Comparison of ENCODE assay signal across 20 mouse cellular contexts in genomic region chr11:97657184-97657945, GRCm38 (mm10). TPM values are rescaled to one million over a fixed set of nuclear protein-coding genes. Genes with fewer than 3 reads are reported as not detected.
DNase-seq lines count a peak whose midpoint lies in the region; ATAC-seq and TF ChIP-seq lines count a peak whose summit lies in the region.
"Had no signal": no experiment of that assay in that cellular context is flagged by ENCODE, and none has a peak within 500 bp of the region (broad histone marks: within the 10 kb centered on the region; RNA-seq: fewer than 3 reads in every experiment).

No protein-coding gene starts in this region.

- no peak overlapping the region for H3K27ac ChIP-seq in limb, embryonic 12.5 days
- H3K27ac ChIP-seq in limb, embryonic 10.5 days, result no peak overlapping the region
- H3K27ac ChIP-seq: embryonic facial prominence, embryonic 13.5 days; heart, embryonic 15.5 days; hindbrain, embryonic 15.5 days; left cerebral cortex, adult 2 months; liver, embryonic 13.5 days; lung, embryonic 15.5 days; midbrain, embryonic 12.5 days had no signal

- no peak for ATAC-seq in limb, embryonic 12.5 days (ENCODE audit: insufficient number of reproducible peaks, insufficient read depth, low FRiP score, low TSS enrichment, low read depth)
- no peak for ATAC-seq in frontal cortex, adult (ENCODE audit: low TSS enrichment)
- ATAC-seq: CD4-positive, CD25-positive, alpha-beta regulatory T cell, adult 4 months had no signal

- no peaks in the 10 kb centered on the region for H3K36me3 ChIP-seq in limb, embryonic 12.5 days
- peaks cover 3% of the 10 kb centered on the region; the same call in 1 of the 2 replicates for H3K36me3 ChIP-seq in limb, embryonic 10.5 days
- no peaks in the 10 kb centered on the region for H3K36me3 ChIP-seq in myocyte (ENCODE audit: control insufficient read depth, insufficient read depth)
- H3K36me3 ChIP-seq: embryonic facial prominence, embryonic 13.5 days; heart, embryonic 15.5 days; hindbrain, embryonic 15.5 days; liver, embryonic 13.5 days; lung, embryonic 15.5 days; midbrain, embryonic 12.5 days had no signal

- no peaks in the 10 kb centered on the region for H3K9me3 ChIP-seq in limb, embryonic 12.5 days
- no peaks in the 10 kb centered on the region for H3K9me3 ChIP-seq in limb, embryonic 10.5 days (replicated peaks)
- H3K9me3 ChIP-seq: embryonic facial prominence, embryonic 13.5 days; heart, embryonic 15.5 days; hindbrain, embryonic 15.5 days; liver, embryonic 13.5 days; lung, embryonic 15.5 days; midbrain, embryonic 12.5 days had no signal

- DNase-seq in heart, adult 11 months, result peak; percentile 86
- no peak for DNase-seq in heart, adult 9 months (ENCODE audit: low spot score in 2 of 2)
- DNase-seq in limb, embryonic 10.5 days (ENCODE audit: low spot score), result no peak
- DNase-seq in R1 (ENCODE audit: low read depth, low spot score), result peak; percentile 71
- DNase-seq: gastrocnemius, postnatal 10 days; kidney, adult 11 months; kidney, postnatal 14 days; liver, embryonic 13.5 days; right cerebral cortex, adult 18-20 months; thymus, postnatal 4 days had no signal

- peaks cover 32% of the 10 kb centered on the region for H3K4me1 ChIP-seq in limb, embryonic 12.5 days (replicated peaks)
- peaks cover 47% of the 10 kb centered on the region for H3K4me1 ChIP-seq in limb, embryonic 10.5 days

- no peak for TF ChIP-seq POLR2A in myocyte (IDR thresholded peaks at IDR 0.05; ENCODE audit: insufficient read length, low read depth)

- no peak overlapping the region for H3ac ChIP-seq in myocyte (ENCODE audit: control insufficient read depth, insufficient read length)

- 26% methylated on average over 6 of the region's 6 CpGs for WGBS in limb, embryonic 12.5 days
- 34% methylated on average over 3 of the region's 6 CpGs for WGBS in limb, embryonic 10.5 days

- H3K27me3 ChIP-seq in limb, embryonic 12.5 days, result peaks cover 15% of the 10 kb centered on the region
- peaks cover 15% of the 10 kb centered on the region for H3K27me3 ChIP-seq in limb, embryonic 10.5 days (ENCODE audit: low read depth, poor library complexity, severe bottlenecking)
- no peaks in the 10 kb centered on the region for H3K27me3 ChIP-seq in myocyte (ENCODE audit: control insufficient read depth, insufficient read depth, insufficient read length)
- H3K27me3 ChIP-seq: heart, embryonic 15.5 days had no signal

- H3K4me3 ChIP-seq in limb, embryonic 12.5 days (replicated peaks), result no peak overlapping the region
- no peak overlapping the region for H3K4me3 ChIP-seq in limb, embryonic 10.5 days
- H3K4me3 ChIP-seq in myocyte, result no peak overlapping the region
- H3K4me3 ChIP-seq: embryonic facial prominence, embryonic 13.5 days; heart, embryonic 15.5 days; hindbrain, embryonic 15.5 days; left cerebral cortex, adult 2 months; liver, embryonic 13.5 days; lung, embryonic 15.5 days; midbrain, embryonic 12.5 days had no signal

- H3K9ac ChIP-seq in limb, embryonic 12.5 days (replicated peaks), result 0 out of 2 replicates have a peak overlapping the region, but pooled peaks have one; percentile 4
- H3K9ac ChIP-seq: embryonic facial prominence, embryonic 13.5 days; heart, embryonic 15.5 days; hindbrain, embryonic 15.5 days; liver, embryonic 13.5 days; lung, embryonic 15.5 days; midbrain, embryonic 12.5 days had no signal

- peaks cover 10% of the 10 kb centered on the region for H3K79me2 ChIP-seq in myocyte (ENCODE audit: control insufficient read depth, insufficient read depth)

- no peak overlapping the region for H3K4me2 ChIP-seq in limb, embryonic 12.5 days
- peak overlapping the region; percentile 53 for H3K4me2 ChIP-seq in myocyte (ENCODE audit: low read depth)
- H3K4me2 ChIP-seq: embryonic facial prominence, embryonic 13.5 days; heart, embryonic 15.5 days; hindbrain, embryonic 15.5 days; liver, embryonic 13.5 days; lung, embryonic 15.5 days; midbrain, embryonic 12.5 days had no signal

TF ChIP-seq in myocyte, 11 proteins besides CTCF, POLR2A, EP300 and RAD21:
- TF ChIP-seq E2F4 (IDR thresholded peaks at IDR 0.05; ENCODE audit: insufficient read depth) (no peak), MAX (IDR thresholded peaks at IDR 0.05; ENCODE audit: low read depth) (no peak), CEBPB (IDR thresholded peaks at IDR 0.05; ENCODE audit: insufficient read depth, poor library complexity, severe bottlenecking) (no peak), REST (IDR thresholded peaks at IDR 0.05; ENCODE audit: insufficient read depth, insufficient read length) (no peak), POLR2AphosphoS2 (IDR thresholded peaks at IDR 0.05; ENCODE audit: insufficient read length, low read depth) (no peak), TCF12 (IDR thresholded peaks at IDR 0.05; ENCODE audit: insufficient read depth, poor library complexity, severe bottlenecking) (no peak), MYOG (IDR thresholded peaks at IDR 0.05; ENCODE audit: control insufficient read depth in 1 of 3, insufficient read depth in 1 of 3, insufficient read length in 2 of 3, low read depth in 2 of 3) (peak in 2 of 3 experiments; percentile 12 to 16), SRF (IDR thresholded peaks at IDR 0.05; ENCODE audit: control insufficient read depth, insufficient read length, low read depth) (no peak), USF1 (IDR thresholded peaks at IDR 0.05; ENCODE audit: low read depth) (no peak), MYOD1 (IDR thresholded peaks at IDR 0.05; ENCODE audit: control insufficient read depth in 1 of 3, insufficient read length in 2 of 3, low read depth in 2 of 3) (peak in 1 of 3 experiments; percentile 41), TCF3 (IDR thresholded peaks at IDR 0.05; ENCODE audit: insufficient read length, low read depth) (no peak)

RNA-seq across cellular contexts. Expression of gene Mllt6, which starts 5.8 kb away (rescaled TPM):
- polyA plus RNA-seq in limb, embryonic 12.5 days (2016; fragmentation: Nextera tagmentation; extraction: Ambion mirVana), result 2.8 and 2.9 TPM in 2 replicates
- 2.5 TPM in 2 replicates for polyA plus RNA-seq in limb, embryonic 10.5 days (2016; fragmentation: Nextera tagmentation; extraction: Ambion mirVana)
- 15.5 TPM for polyA plus RNA-seq in myocyte (2012; fragmentation: generic; extraction: Trizol)

RNA-seq across cellular contexts. Expression of gene Epop, which starts 27.9 kb away (rescaled TPM):
- 16.4 and 16.9 TPM in 2 replicates for polyA plus RNA-seq in limb, embryonic 12.5 days (2016; fragmentation: Nextera tagmentation; extraction: Ambion mirVana)
- 16.1 and 23.8 TPM in 2 replicates for polyA plus RNA-seq in limb, embryonic 10.5 days (2016; fragmentation: Nextera tagmentation; extraction: Ambion mirVana)
- 3.3 TPM for polyA plus RNA-seq in myocyte (2012; fragmentation: generic; extraction: Trizol)

RNA-seq across cellular contexts. Expression of gene Cisd3, which starts 28.3 kb away (rescaled TPM):
- 10.0 and 11.3 TPM in 2 replicates for polyA plus RNA-seq in limb, embryonic 12.5 days (2016; fragmentation: Nextera tagmentation; extraction: Ambion mirVana)
- 9.4 and 15.3 TPM in 2 replicates for polyA plus RNA-seq in limb, embryonic 10.5 days (2016; fragmentation: Nextera tagmentation; extraction: Ambion mirVana)
- polyA plus RNA-seq in myocyte (2012; fragmentation: generic; extraction: Trizol), result 112 TPM

RNA-seq across cellular contexts. Expression of gene Pcgf2, which starts 42.9 kb away (rescaled TPM):
- 20.2 and 20.3 TPM in 2 replicates for polyA plus RNA-seq in limb, embryonic 12.5 days (2016; fragmentation: Nextera tagmentation; extraction: Ambion mirVana)
- polyA plus RNA-seq in limb, embryonic 10.5 days (2016; fragmentation: Nextera tagmentation; extraction: Ambion mirVana), result 21.0 and 21.5 TPM in 2 replicates
- 24.3 TPM for polyA plus RNA-seq in myocyte (2012; fragmentation: generic; extraction: Trizol)

RNA-seq across cellular contexts. Expression of gene Psmb3, which starts 45.8 kb away (rescaled TPM):
- 481 TPM in 2 replicates for polyA plus RNA-seq in limb, embryonic 12.5 days (2016; fragmentation: Nextera tagmentation; extraction: Ambion mirVana)
- polyA plus RNA-seq in limb, embryonic 10.5 days (2016; fragmentation: Nextera tagmentation; extraction: Ambion mirVana), result 626 and 675 TPM in 2 replicates
- polyA plus RNA-seq in myocyte (2012; fragmentation: generic; extraction: Trizol), result 694 TPM

Comparison
In these comparisons a context has a peak if more than half of its experiments do, and no peak if none do; other contexts are left out.
1. DNase-seq: peak in heart, adult 11 months (single experiment) and R1 (single experiment); none in heart, adult 9 months (0 of 2) and limb, embryonic 10.5 days (single experiment).